Mouse (Mus musculus) liver, embryonic 14 days (tissue): ENCODE measurements around the gene Vmn1r6. TPM values are rescaled to one million over a fixed set of nuclear protein-coding genes. Genes with fewer than 3 reads are reported as not detected.

ENCODE experiments used
- polyA plus RNA-seq: library from polyadenylated mRNA; depleted of rRNA; stranded (reverse); fragments of >200 nt; gene quantifications from 2 replicates; pipeline ENCODE4 v1.2.3, GENCODE M21; 2012; rRNA removed

Gene Vmn1r6
- not detected in 2 replicates for polyA plus RNA-seq

DNA sequence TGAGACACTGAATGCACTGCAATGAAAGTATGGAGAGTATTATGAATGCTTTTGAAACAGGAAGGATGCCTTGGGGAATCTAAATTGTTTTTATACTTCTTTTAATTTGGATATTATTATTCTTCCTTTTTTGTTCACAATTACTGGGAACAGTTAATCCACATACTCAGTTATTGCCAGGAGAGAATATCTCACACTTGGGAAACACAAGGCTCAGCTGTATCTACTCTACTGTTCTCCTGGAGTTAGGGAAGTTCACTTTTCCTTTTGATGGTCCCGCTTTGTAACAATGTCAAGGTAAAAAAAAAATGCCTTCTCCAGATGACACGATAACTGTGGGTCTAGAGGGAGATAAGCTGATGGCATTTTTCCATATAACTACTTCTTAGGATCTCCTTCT is at the start of gene Vmn1r6:
Gene Vmn1r6 (plus strand): TSS at position 301 of the 400 bp plus-strand sequence.

DNA sequence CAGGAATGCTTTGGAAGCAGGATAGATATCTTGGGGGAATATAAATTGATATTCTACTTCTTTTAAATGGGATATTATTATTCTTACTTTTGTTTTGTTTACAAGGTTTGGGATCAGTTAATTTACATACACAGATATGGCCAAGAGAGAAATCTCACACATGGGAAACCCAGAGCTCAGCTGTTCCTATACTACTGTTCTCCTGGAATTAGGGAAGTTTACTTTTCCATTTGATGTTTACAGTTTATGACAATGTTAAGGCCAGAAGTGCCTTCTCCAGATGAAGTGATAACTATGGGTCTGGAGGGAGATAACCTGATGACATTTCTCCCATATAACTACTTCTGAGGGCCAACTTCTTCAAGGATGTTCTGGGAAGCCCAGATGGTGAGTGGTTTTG is 27.1 kb upstream of the Vmn1r6 start, which contains the start of gene Vmn1r5:
Gene Vmn1r5 (plus strand): TSS at position 301 of the 400 bp plus-strand sequence.

DNA sequence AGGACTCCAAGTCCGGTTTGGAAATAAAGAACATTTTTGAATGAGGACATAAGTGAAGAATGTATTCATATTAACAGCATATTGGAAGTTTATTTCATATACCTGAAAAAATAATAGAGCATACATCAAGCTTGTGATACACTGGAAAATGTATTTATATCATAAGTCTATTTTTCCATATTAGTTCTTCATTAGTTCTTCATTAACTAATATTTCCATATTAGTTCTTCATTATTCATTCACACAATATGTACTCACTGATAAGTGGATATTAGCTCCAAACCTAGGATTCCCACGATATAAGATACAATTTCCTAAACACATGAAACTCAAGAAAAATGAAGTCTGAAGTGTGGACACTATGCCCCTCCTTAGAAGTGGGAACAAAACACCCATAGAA is 28.2 kb downstream of the Vmn1r6 start, which contains the start of gene Vmn1r7:
Gene Vmn1r7 (minus strand): TSS at position 101 of the 400 bp plus-strand sequence.

DNA sequence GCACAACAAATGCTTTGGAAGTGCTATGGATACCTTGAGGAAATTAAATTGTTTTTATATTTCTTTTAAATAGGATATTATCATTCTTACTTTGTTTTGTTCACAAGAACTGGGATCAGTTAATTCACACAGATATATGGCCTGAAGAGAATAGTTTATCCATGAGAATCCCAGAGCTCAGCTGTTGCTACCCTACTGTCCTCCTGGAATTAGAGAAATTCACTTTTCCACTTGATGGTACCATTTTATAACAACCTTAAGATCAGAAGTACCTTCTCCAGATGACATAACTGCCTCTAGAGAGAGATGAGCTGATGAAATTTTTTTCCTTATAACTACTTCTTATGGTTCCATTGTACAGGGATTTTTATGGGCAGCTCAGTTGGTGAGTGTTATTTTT is 34.9 kb downstream of the Vmn1r6 start, which contains the start of gene Vmn1r8:
Gene Vmn1r8 (plus strand): TSS at position 301 of the 400 bp plus-strand sequence.

Other genes starting within 250 kb of the Vmn1r6 start
- 10.7 and 11.9 TPM in 2 replicates for gene Kbtbd2, start 199.4 kb upstream of the Vmn1r6 start, polyA plus RNA-seq
- gene Fkbp9, start 165.2 kb upstream of the Vmn1r6 start, polyA plus RNA-seq: 16.3 and 17.0 TPM in 2 replicates
- 82.1 and 107 TPM in 2 replicates for gene Nt5c3, start 73.3 kb upstream of the Vmn1r6 start, polyA plus RNA-seq
- 0.14 and 0.15 TPM in 2 replicates for gene Vmn1r4, start 73.2 kb upstream of the Vmn1r6 start, polyA plus RNA-seq
- gene Vmn1r5, start 27.0 kb upstream of the Vmn1r6 start, polyA plus RNA-seq: not detected in 2 replicates
- not detected in 2 replicates for gene Vmn1r7, start 28.1 kb downstream of the Vmn1r6 start, polyA plus RNA-seq
- not detected in 2 replicates for gene Vmn1r8, start 35.0 kb downstream of the Vmn1r6 start, polyA plus RNA-seq
- gene Vmn1r9, start 69.5 kb downstream of the Vmn1r6 start, polyA plus RNA-seq: not detected in 2 replicates
- not detected in 2 replicates for gene Vmn1r10, start 112.2 kb downstream of the Vmn1r6 start, polyA plus RNA-seq
- not detected in 2 replicates for gene Vmn1r11, start 136.2 kb downstream of the Vmn1r6 start, polyA plus RNA-seq
- gene Vmn1r12, start 159.7 kb downstream of the Vmn1r6 start, polyA plus RNA-seq: not detected in 2 replicates
- not detected in 2 replicates for gene Vmn1r13, start 206.0 kb downstream of the Vmn1r6 start, polyA plus RNA-seq
- not detected in 2 replicates for gene Vmn1r14, start 234.4 kb downstream of the Vmn1r6 start, polyA plus RNA-seq